Mouse (Mus musculus) heart, adult 2 months (tissue): ENCODE results near the gene Hmgn5. TPM values are rescaled to one million over a fixed set of nuclear protein-coding genes. Genes with fewer than 3 reads are reported as not detected.

Experiments
- DNase-seq, 2 experiments: peaks; one replicate each; pipeline ENCODE4 v3.0.0; 2021
- H3K27ac ChIP-seq: fragments of 200-600 bp; 2 replicates; pipeline ENCODE4 v1.8.1; 2022
- H3K27me3 ChIP-seq: fragments of 200-500 bp; 2 replicates; pipeline ENCODE4 v1.6.1; 2012; ENCODE audit warnings: mild to moderate bottlenecking, low read length, inconsistent platforms, mixed read lengths; ENCODE audit not compliant: control insufficient read depth, insufficient read depth
- H3K36me3 ChIP-seq: fragments of 200-500 bp; 2 replicates; pipeline ENCODE4 v1.6.1; 2012; ENCODE audit warnings: low read length, inconsistent platforms; ENCODE audit not compliant: control insufficient read depth, insufficient read depth
- H3K4me1 ChIP-seq: fragments of 200-500 bp; 2 replicates; pipeline ENCODE4 v1.6.1; 2011; ENCODE audit warnings: low read length; ENCODE audit not compliant: control insufficient read depth, insufficient read depth
- H3K4me3 ChIP-seq: fragments of 200-600 bp; 2 replicates; pipeline ENCODE4 v1.8.1; 2022
- H3K79me2 ChIP-seq: fragments of 200-500 bp; replicated peaks from 2 replicates; pipeline ENCODE4 v1.6.1; 2012; ENCODE audit warnings: mild to moderate bottlenecking, inconsistent platforms, low read length, moderate library complexity, mixed read lengths; ENCODE audit not compliant: control insufficient read depth, insufficient read depth
- H3K9ac ChIP-seq: fragments of 200-500 bp; 2 replicates; pipeline ENCODE4 v1.6.1; 2012; ENCODE audit warnings: low read depth, mild to moderate bottlenecking, control low read depth, inconsistent platforms, low read length, mixed read lengths
- CTCF ChIP-seq: fragments of 200-600 bp; IDR thresholded peaks from 2 replicates; pipeline ENCODE4 v1.8.1; 2022; ENCODE audit warnings: antibody characterized with exemption, mild to moderate bottlenecking, moderate library complexity
- EP300 ChIP-seq: fragments of 200-500 bp; IDR thresholded peaks from 2 replicates; pipeline ENCODE4 v1.6.1; 2011; ENCODE audit warnings: low read depth, low read length, control low read depth; ENCODE audit not compliant: insufficient read depth
- POLR2A ChIP-seq: fragments of 200-500 bp; IDR thresholded peaks from 2 replicates; pipeline ENCODE4 v1.6.1; 2011; ENCODE audit warnings: mild to moderate bottlenecking, low read depth, low read length, control low read depth; ENCODE audit not compliant: insufficient read depth
- WGBS: fragments of 180-500 bp; shearing (Covaris S2); methylation state at CpG from one replicate; pipeline ENCODE4 v1.1.7; 2018; 5-methylcytosine and 5-hydroxymethylcytosine counted together
- intact Hi-C: fragments of 180-260 bp; cut with DNase I; formaldehyde crosslinking; loops from one replicate; pipeline ENCODE4 v1.15.1; 2025
- polyA plus RNA-seq: library from polyadenylated mRNA; depleted of rRNA; stranded (reverse); fragments of >200 nt; gene quantifications from 2 replicates; pipeline ENCODE4 v1.2.3, GENCODE M21; 2012; rRNA removed
- total RNA-seq, 2 experiments: library from RNA; stranded (reverse); gene quantifications; 2 replicates each; pipeline ENCODE4 v1.2.3; 2021

Gene Hmgn5
- total and polyA plus RNA-seq, 3 experiments, result 0.98 to 11.1 (median 8.9) TPM

DNA sequence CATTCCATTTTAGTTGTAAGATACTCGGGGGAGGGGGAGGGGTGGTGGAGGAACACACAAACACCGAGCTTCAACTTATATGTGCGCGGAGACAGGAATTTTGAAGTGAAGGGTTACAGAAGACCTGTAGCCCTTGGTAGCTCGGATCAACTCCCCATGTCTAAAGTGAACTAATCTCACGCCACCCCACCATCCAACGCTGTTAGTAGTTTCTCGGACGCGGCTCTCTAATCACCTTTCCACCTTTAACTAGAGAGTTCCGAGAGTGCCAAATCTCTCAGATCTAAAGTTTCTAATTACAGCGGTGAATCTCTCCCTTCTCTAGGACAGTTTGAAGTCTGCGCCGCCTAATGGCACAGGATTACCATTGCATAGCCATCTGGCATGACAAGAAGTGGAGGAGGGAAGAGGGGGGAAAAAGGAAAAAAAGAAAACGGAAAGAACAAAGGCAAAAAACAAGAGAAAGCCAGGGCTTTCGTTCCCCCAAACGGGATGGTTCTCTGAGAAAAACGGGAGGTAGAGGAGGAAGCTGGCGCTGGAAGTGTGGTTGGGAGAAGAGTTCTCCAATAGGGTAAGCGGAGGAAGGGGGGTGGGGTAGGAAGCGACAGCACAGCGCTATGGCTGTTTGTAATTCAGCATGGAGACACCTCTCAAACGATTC is 703 bp downstream of the Hmgn5 start:
- Histone ChIP-seq H3K27ac (peak overlapping the region; percentile 83), H3K27me3 (no peaks in the 10 kb centered on the region), H3K79me2 (no peaks in the 10 kb centered on the region), H3K36me3 (no peaks in the 10 kb centered on the region), H3K4me1 (no peaks in the 10 kb centered on the region), H3K4me3 (peak overlapping the region; percentile 63), H3K9ac (peak overlapping the region; percentile 47)
- intact Hi-C loops, result loop anchor here (2.0 to 5.0 kb wide), 3 partner anchors 178 to 225 kb away; partner anchors contain the start of gene Brwd3
- no peak for TF ChIP-seq EP300
- TF ChIP-seq CTCF, result peak; percentile 69
- WGBS, result 23% methylated on average over 23 of the region's 23 CpGs
- peak; percentile 51 to 71 for DNase-seq

DNA sequence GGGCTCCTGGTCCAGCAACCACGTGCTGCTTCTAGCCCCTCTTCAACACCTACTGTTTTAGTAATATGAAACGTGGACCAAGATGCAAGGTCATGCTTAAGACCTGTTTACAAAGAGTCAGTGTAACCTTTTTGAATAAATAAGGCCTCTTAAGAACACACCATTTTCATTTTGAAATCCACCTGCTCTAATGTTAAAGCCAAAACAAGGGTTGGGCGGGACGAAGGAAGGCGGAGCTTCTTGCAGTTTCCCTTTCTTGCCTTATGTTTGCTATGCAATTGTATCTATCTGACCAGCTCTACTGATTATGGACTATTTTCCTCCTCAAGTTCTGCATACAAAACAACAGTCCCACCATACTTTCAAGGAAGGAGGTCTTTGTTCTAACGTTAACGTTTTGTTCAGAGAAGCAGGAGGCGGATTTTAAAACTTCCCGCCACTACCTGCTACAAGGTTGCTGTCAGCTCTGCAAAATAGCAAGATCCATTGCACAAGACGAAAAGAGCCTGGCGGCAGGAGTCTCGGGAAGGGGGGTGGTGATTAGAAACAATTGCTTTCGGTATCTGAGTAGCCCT is 1.5 kb downstream of the Hmgn5 start:
- Histone ChIP-seq H3K79me2 (no peaks in the 10 kb centered on the region), H3K27ac (peak overlapping the region; percentile 83), H3K27me3 (no peaks in the 10 kb centered on the region), H3K4me3 (peak overlapping the region; percentile 63), H3K9ac (peak overlapping the region; percentile 51; the same call in 1 of the 2 replicates), H3K4me1 (no peaks in the 10 kb centered on the region), H3K36me3 (no peaks in the 10 kb centered on the region)
- DNase-seq, result peak in 1 of 2 experiments; percentile 4
- intact Hi-C loops, result loop anchor here (2.0 to 5.0 kb wide), 3 partner anchors 179 to 226 kb away; partner anchors contain the start of gene Brwd3
- no peak for TF ChIP-seq CTCF
- no peak for TF ChIP-seq POLR2A
- TF ChIP-seq EP300, result no peak
- WGBS, result 21% methylated on average over 13 of the region's 13 CpGs

DNA sequence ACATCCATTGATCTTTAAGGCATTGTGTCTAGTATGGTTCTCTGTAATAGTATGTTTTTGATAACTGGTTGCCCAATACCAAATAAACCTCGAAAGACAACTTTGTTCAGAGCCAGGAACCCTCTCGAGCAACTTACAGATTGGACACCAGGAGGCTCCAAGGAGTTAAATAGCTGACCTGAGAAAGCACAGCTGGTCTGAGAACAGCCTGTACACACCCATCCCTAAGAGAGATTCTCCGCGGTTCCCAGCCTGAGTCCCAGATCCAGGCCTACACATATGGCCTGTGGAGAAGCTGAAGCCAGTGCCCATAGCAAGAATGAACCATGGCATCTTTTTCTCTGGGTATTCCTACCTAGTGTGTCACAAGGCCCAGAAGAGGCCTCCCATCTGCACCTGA is 11.9 kb downstream of the Hmgn5 start:
- TF ChIP-seq EP300 (no peak), CTCF (peak; percentile 36)
- no peaks in the 10 kb centered on the region for H3K79me2 ChIP-seq
- H3K27ac ChIP-seq, result no peak overlapping the region
- H3K9ac ChIP-seq, result no peak overlapping the region
- WGBS, result 57% methylated on average over 4 of the region's 4 CpGs
- H3K27me3 ChIP-seq, result no peaks in the 10 kb centered on the region
- H3K4me3 ChIP-seq, result no peak overlapping the region
- no peaks in the 10 kb centered on the region for H3K4me1 ChIP-seq
- H3K36me3 ChIP-seq, result no peaks in the 10 kb centered on the region
- intact Hi-C loops, result no loop called here
- no peak for DNase-seq

Other genes with a start within 250 kb of the Hmgn5 start
- gene Brwd3, start 179.0 kb downstream of the Hmgn5 start, total RNA-seq, result 1 to 10 TPM; 3.4 to 5.0 TPM
- 0.57 and 1.6 TPM in 2 replicates for gene Brwd3, start 179.0 kb downstream of the Hmgn5 start, polyA plus RNA-seq
- 10 to 100 TPM; 33.0 to 36.1 TPM for gene Sh3bgrl, start 82.0 kb upstream of the Hmgn5 start, total RNA-seq
- gene Sh3bgrl, start 82.0 kb upstream of the Hmgn5 start, polyA plus RNA-seq, result 10.0 and 20.1 TPM in 2 replicates
- under 1 TPM; 0.07 to 0.13 TPM for gene Gm6377, start 183.4 kb upstream of the Hmgn5 start, total RNA-seq
- gene Gm6377, start 183.4 kb upstream of the Hmgn5 start, polyA plus RNA-seq, result 0.10 and 0.15 TPM in 2 replicates